Mouse (Mus musculus): ENCODE measurements around the gene Scaf1.

DNA sequence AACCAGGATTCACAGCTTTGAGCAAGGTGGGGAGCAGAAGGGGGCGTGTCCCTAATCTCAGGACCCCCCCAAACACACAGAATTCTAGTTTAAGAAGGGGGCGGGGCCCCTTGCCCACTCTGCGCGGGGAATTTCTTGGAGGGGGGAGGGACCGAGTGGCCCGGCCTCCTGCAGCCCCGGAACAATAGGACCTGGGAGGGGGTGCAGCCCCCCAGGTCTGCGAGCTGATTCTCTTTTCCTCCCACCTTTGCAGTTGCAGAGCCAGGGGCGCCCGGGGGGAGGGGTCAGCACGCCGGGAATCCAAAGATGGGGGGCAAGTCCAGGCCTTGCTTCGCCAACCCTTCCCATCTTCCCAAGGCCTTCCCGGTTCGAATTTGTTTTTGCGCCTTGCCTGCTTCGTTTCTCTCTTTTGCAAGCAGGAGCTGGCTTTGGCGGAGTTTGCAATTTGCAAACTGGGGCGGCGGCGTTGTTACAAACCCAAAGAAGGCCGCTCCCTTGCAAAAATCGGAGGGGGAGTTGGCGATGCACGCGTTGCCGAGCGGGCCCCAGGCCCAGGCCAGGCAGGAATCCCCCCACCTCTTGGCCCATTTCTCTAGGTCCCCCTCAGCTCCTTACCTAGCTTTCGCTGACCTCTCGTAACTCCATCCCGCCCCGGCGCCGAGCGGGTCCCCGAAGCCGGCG is 36.2 kb upstream of the Scaf1 start:
- TF ChIP-seq GATA1 (IDR thresholded peaks at IDR 0.05; ENCODE audit: borderline replicate concordance, low read length) (no peak), FLI1 (IDR thresholded peaks at IDR 0.05; ENCODE audit: low read length) (no peak)

All from megakaryocyte, embryonic 14.5 days (primary cell).